Mouse (Mus musculus) thymus, adult 2 months (tissue): ENCODE results near the gene Miip. TPM values are rescaled to one million over a fixed set of nuclear protein-coding genes. Genes with fewer than 3 reads are reported as not detected.

Experiments
- DNase-seq: peaks from one replicate; pipeline ENCODE4 v3.0.0; 2021
- H3K27ac ChIP-seq: fragments of 200-500 bp; 2 replicates; pipeline ENCODE4 v1.5.1; 2012; ENCODE audit warnings: low read length, control low read depth; ENCODE audit not compliant: control insufficient read depth, insufficient read depth
- H3K27me3 ChIP-seq: fragments of 200-500 bp; 2 replicates; pipeline ENCODE4 v1.6.1; 2012; ENCODE audit warnings: mild to moderate bottlenecking, low read length, moderate library complexity, mixed read lengths; ENCODE audit not compliant: control insufficient read depth, insufficient read depth
- H3K36me3 ChIP-seq: fragments of 200-500 bp; 2 replicates; pipeline ENCODE4 v1.6.1; 2012; ENCODE audit warnings: mild to moderate bottlenecking, low read length, moderate library complexity; ENCODE audit not compliant: control insufficient read depth, insufficient read depth
- H3K4me1 ChIP-seq: fragments of 200-500 bp; replicated peaks from 2 replicates; pipeline ENCODE4 v1.6.1; 2012; ENCODE audit warnings: low read length; ENCODE audit not compliant: control insufficient read depth, insufficient read depth
- H3K4me3 ChIP-seq: fragments of 200-500 bp; 2 replicates; pipeline ENCODE4 v1.5.1; 2012; ENCODE audit warnings: mild to moderate bottlenecking, low read length, control low read depth, moderate library complexity; ENCODE audit not compliant: control insufficient read depth, insufficient read depth
- CTCF ChIP-seq: fragments of 200-500 bp; IDR thresholded peaks from 2 replicates; pipeline ENCODE4 v1.5.1; 2012; ENCODE audit warnings: mild to moderate bottlenecking, control low read depth, low read length, moderate library complexity, borderline replicate concordance; ENCODE audit not compliant: control insufficient read depth, poor library complexity, insufficient read depth; ENCODE audit errors: extremely low read depth
- POLR2A ChIP-seq: fragments of 200-500 bp; IDR thresholded peaks from 2 replicates; pipeline ENCODE4 v1.6.1; 2012; ENCODE audit warnings: mild to moderate bottlenecking, low read length, control low read depth, moderate library complexity; ENCODE audit not compliant: control insufficient read depth, poor library complexity, insufficient read depth; ENCODE audit errors: extremely low read depth
- WGBS: fragments of 180-500 bp; shearing (Covaris S2); methylation state at CpG from one replicate; pipeline ENCODE4 v1.1.7; 2018; 5-methylcytosine and 5-hydroxymethylcytosine counted together
- polyA plus RNA-seq: library from polyadenylated mRNA; depleted of rRNA; stranded (reverse); fragments of >200 nt; gene quantifications from 2 replicates; pipeline ENCODE4 v1.2.3, GENCODE M21; 2012

The Miip gene
- polyA plus RNA-seq, 1 experiment = 170 TPM

DNA sequence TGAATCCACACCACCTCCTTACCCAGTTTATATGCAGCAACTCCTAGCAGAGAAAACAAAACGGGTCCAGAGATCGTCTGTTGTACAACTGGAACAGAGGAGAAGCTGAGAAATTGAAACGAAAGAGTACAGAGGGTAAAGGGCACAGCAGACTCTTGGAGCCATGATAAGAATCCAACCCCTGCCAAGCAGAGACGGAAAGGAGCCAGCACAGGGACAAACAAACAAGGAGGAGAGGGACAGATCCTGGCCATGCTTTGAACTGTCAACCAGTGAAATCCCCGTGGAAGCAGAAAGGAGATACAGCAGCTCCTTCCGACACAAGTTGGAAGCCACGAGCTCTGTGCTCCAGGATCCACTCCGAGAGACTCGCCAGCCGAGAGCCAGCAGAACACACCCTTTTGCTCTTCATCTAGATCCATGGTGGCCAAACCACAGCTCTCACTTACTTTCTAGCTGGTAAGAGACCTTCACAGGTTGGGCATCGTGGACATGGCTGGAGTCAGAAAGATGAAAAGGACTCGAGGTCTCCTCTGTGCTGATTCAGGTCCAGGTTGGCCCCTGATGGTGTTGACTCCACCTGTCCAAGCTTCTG lies 34.4 kb upstream of the Miip start:
- 91% methylated on average over 12 of the region's 12 CpGs for WGBS
- no peak overlapping the region for H3K27ac ChIP-seq
- no peak for TF ChIP-seq CTCF
- TF ChIP-seq POLR2A = no peak
- H3K36me3 ChIP-seq = peaks cover 5% of the 10 kb centered on the region
- no peak overlapping the region for H3K4me3 ChIP-seq
- no peak for DNase-seq
- H3K27me3 ChIP-seq = no peaks in the 10 kb centered on the region
- H3K4me1 ChIP-seq = peaks cover 2% of the 10 kb centered on the region

DNA sequence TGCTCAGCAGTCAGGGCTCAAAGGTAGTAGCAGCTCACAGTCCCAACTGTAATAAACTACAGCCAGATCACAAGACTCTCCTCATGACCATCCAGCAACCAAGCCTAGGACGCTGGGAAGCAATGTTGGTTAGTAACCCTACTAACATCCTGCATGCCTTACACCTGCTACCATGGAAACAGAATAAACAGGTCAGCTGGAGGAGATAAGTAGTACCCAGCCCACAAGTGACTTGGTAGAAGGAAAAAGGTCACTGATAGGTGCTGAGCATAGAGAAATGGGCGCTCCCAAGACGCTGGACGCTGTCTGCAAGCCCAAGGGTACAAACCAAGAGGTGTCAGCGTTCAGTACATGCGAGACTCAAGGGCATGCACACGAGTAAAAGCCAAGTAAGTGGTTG lies 31.8 kb upstream of the Miip start:
- WGBS = 93% methylated on average over 7 of the region's 7 CpGs
- no peak overlapping the region for H3K4me3 ChIP-seq
- no peak for DNase-seq
- H3K27ac ChIP-seq = no peak overlapping the region
- peaks cover 2% of the 10 kb centered on the region for H3K4me1 ChIP-seq
- H3K36me3 ChIP-seq = peaks cover 19% of the 10 kb centered on the region
- H3K27me3 ChIP-seq = no peaks in the 10 kb centered on the region
- TF ChIP-seq POLR2A = no peak
- no peak for TF ChIP-seq CTCF

- TF ChIP-seq POLR2A = no peak
- no peak for TF ChIP-seq CTCF
- Histone ChIP-seq H3K4me1 (no peaks in the 10 kb centered on the region), H3K36me3 (peaks cover 24% of the 10 kb centered on the region), H3K27ac (no peak overlapping the region), H3K27me3 (no peaks in the 10 kb centered on the region), H3K4me3 (no peak overlapping the region)
- no peak for DNase-seq
- WGBS = 92% methylated on average over 3 of the region's 3 CpGs
These were observed 28.7 kb upstream of the Miip start for GRCm38 (mm10) chr4:147897348-147897747.

DNA sequence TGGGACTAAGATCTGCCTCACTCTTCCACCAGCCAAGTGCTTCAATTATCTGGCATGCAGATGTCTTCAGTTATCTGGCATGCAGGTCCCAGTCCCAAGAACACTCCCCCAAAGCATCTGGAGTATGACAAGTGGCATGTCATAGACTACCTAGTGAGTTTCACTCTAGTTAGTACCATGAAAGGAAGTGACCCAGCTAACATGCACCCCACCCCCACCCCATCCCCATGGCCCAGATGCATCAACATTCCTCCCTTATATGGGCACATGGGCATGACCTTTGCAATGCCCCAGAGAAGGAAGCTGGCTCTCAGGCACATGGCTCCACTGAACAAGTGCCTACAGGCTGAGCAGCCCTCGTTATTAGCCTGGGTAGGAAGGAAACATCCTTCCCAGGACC lies 27.8 kb upstream of the Miip start:
- no peak overlapping the region for H3K4me3 ChIP-seq
- no peak overlapping the region for H3K27ac ChIP-seq
- WGBS = 66% methylated on average over 1 of the region's 1 CpGs
- TF ChIP-seq POLR2A = no peak
- TF ChIP-seq CTCF = no peak
- no peak for DNase-seq
- peaks cover 24% of the 10 kb centered on the region for H3K36me3 ChIP-seq
- no peaks in the 10 kb centered on the region for H3K4me1 ChIP-seq
- no peaks in the 10 kb centered on the region for H3K27me3 ChIP-seq

- no peak overlapping the region for H3K27ac ChIP-seq
- H3K4me1 ChIP-seq = no peaks in the 10 kb centered on the region
- WGBS = 84% methylated on average over 4 of the region's 4 CpGs
- H3K36me3 ChIP-seq = peaks cover 24% of the 10 kb centered on the region
- H3K27me3 ChIP-seq = no peaks in the 10 kb centered on the region
- no peak overlapping the region for H3K4me3 ChIP-seq
- no peak for DNase-seq
- TF ChIP-seq POLR2A (no peak), CTCF (no peak)
These were observed 27.3 kb upstream of the Miip start for GRCm38 (mm10) chr4:147895815-147896330.

DNA sequence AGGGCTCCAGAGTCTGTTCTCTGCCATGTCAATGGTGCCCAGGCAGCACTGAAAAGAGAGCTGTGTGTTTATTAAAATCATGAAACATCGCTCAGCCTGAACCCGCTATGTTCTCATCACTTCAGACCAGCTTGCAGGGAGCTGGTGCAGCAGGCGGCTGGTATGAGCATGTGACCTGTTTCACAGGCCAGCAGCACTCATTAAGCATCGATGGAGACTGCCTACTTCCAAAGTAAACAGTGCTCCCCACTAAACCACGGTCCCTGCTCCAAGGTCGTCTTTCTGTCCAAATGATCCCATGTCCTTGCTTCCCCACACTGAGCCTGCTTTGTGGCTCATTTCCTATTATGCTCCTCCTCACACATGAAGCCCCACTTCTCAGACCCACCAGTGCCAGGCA lies 21.7 kb upstream of the Miip start:
- Histone ChIP-seq H3K4me1 (no peaks in the 10 kb centered on the region), H3K36me3 (peaks cover 32% of the 10 kb centered on the region), H3K27ac (no peak overlapping the region), H3K4me3 (no peak overlapping the region), H3K27me3 (no peaks in the 10 kb centered on the region)
- WGBS = 97% methylated on average over 6 of the region's 6 CpGs
- TF ChIP-seq POLR2A (no peak), CTCF (no peak)
- no peak for DNase-seq

- TF ChIP-seq POLR2A (no peak), CTCF (no peak)
- no peak overlapping the region for H3K27ac ChIP-seq
- H3K4me3 ChIP-seq = no peak overlapping the region
- H3K27me3 ChIP-seq = no peaks in the 10 kb centered on the region
- 91% methylated on average over 4 of the region's 4 CpGs for WGBS
- no peak for DNase-seq
- no peaks in the 10 kb centered on the region for H3K4me1 ChIP-seq
- peaks cover 33% of the 10 kb centered on the region for H3K36me3 ChIP-seq
These were observed 19.6 kb upstream of the Miip start for GRCm38 (mm10) chr4:147888237-147888636.
